Comparison of ENCODE assay signal across 26 mouse cellular contexts in the genomic region with DNA sequence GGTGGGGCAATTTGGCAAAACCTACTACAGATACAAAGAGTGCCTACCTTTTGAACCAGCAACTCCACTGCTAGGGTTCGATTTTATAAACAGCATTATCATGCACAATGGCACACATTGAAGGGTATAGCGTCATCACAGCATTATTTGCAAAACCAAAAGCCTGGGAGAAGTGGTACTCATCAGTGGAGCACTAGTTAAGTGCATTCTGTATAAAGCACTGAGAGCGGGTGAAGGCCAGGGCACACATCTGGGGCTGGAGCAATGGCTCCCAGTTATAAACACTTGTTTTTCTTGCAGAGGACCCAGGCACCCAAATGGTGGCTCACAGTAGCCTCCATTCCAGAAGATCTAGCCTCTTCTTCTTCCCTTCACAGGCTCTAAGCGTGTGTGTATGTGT.
A peak's percentile ranks its signal among the peaks of the same experiment; 100 is the strongest.
DNase-seq lines count a peak whose midpoint lies in the region; ATAC-seq lines count a peak whose summit lies in the region.
"Had no signal": no experiment of that assay in that cellular context is flagged by ENCODE, and none has a peak within 500 bp of the region (broad histone marks: within the 10 kb centered on the region; RNA-seq: fewer than 3 reads in every experiment).

No protein-coding gene starts in this region.

- H3K4me2 ChIP-seq in embryonic facial prominence, embryonic 13.5 days: no peak overlapping the region
- no peak overlapping the region for H3K4me2 ChIP-seq in heart, embryonic 12.5 days
- H3K4me2 ChIP-seq in lung, embryonic 15.5 days: no peak overlapping the region
- H3K4me2 ChIP-seq in neural tube, embryonic 15.5 days: no peak overlapping the region
- H3K4me2 ChIP-seq: forebrain, embryonic 13.5 days; hindbrain, embryonic 14.5 days; limb, embryonic 15.5 days; liver, embryonic 13.5 days; midbrain, embryonic 12.5 days; neural tube, embryonic 13.5 days had no signal

- no peaks in the 10 kb centered on the region for H3K27me3 ChIP-seq in embryonic facial prominence, embryonic 13.5 days
- H3K27me3 ChIP-seq in embryonic facial prominence, embryonic 10.5 days (replicated peaks; ENCODE audit: low read depth, poor library complexity, severe bottlenecking): no peaks in the 10 kb centered on the region
- H3K27me3 ChIP-seq in heart, embryonic 12.5 days (replicated peaks): no peaks in the 10 kb centered on the region
- H3K27me3 ChIP-seq in lung, embryonic 15.5 days: no peaks in the 10 kb centered on the region
- H3K27me3 ChIP-seq in neural tube, embryonic 15.5 days (replicated peaks): no peaks in the 10 kb centered on the region
- H3K27me3 ChIP-seq: CH12.LX; forebrain, embryonic 13.5 days; limb, embryonic 15.5 days; liver, embryonic 13.5 days; megakaryocyte, embryonic 14.5 days; midbrain, embryonic 12.5 days; neural tube, embryonic 13.5 days had no signal

- 94% methylated on average over 4 of the region's 4 CpGs for WGBS in embryonic facial prominence, embryonic 13.5 days
- 93% methylated on average over 4 of the region's 4 CpGs for WGBS in embryonic facial prominence, embryonic 10.5 days
- 85% methylated on average over 4 of the region's 4 CpGs for WGBS in heart, embryonic 12.5 days
- WGBS in lung, embryonic 15.5 days: 73% methylated on average over 4 of the region's 4 CpGs
- WGBS in neural tube, embryonic 15.5 days: 91% methylated on average over 4 of the region's 4 CpGs

- no peak for DNase-seq in embryonic facial prominence, embryonic 10.5 days (ENCODE audit: low spot score)
- no peak for DNase-seq in heart, postnatal 36 days
- no peak for DNase-seq in lung, postnatal 14 days
- no peak for DNase-seq in adrenal gland, adult 8-10 months
- DNase-seq: adrenal gland, adult 2 months; cerebellum, adult 2 months; cerebellum, postnatal 14 days; gastrocnemius, postnatal 14 days; kidney, postnatal 10 days; liver, embryonic 13.5 days; thymus, adult 2 months; thymus, postnatal 36 days had no signal

- no peaks in the 10 kb centered on the region for H3K36me3 ChIP-seq in embryonic facial prominence, embryonic 13.5 days
- no peaks in the 10 kb centered on the region for H3K36me3 ChIP-seq in embryonic facial prominence, embryonic 10.5 days (replicated peaks)
- no peaks in the 10 kb centered on the region for H3K36me3 ChIP-seq in heart, embryonic 12.5 days
- H3K36me3 ChIP-seq in lung, embryonic 15.5 days: no peaks in the 10 kb centered on the region
- H3K36me3 ChIP-seq in neural tube, embryonic 15.5 days: no peaks in the 10 kb centered on the region
- H3K36me3 ChIP-seq: limb, embryonic 10.5 days; limb, embryonic 15.5 days; liver, embryonic 13.5 days; midbrain, embryonic 12.5 days; neural tube, embryonic 13.5 days had no signal

- no peaks in the 10 kb centered on the region for H3K9me3 ChIP-seq in embryonic facial prominence, embryonic 13.5 days
- H3K9me3 ChIP-seq in embryonic facial prominence, embryonic 10.5 days: no peaks in the 10 kb centered on the region
- H3K9me3 ChIP-seq in heart, embryonic 12.5 days (replicated peaks): no peaks in the 10 kb centered on the region
- no peaks in the 10 kb centered on the region for H3K9me3 ChIP-seq in lung, embryonic 15.5 days
- H3K9me3 ChIP-seq in neural tube, embryonic 15.5 days (replicated peaks): no peaks in the 10 kb centered on the region
- H3K9me3 ChIP-seq: forebrain, embryonic 13.5 days; limb, embryonic 10.5 days; limb, embryonic 15.5 days; liver, embryonic 13.5 days; midbrain, embryonic 12.5 days; neural tube, embryonic 13.5 days had no signal

- no peak overlapping the region for H3K9ac ChIP-seq in embryonic facial prominence, embryonic 13.5 days
- H3K9ac ChIP-seq in heart, embryonic 12.5 days: 0 out of 2 replicates have a peak overlapping the region, but pooled peaks have one; percentile 2
- no peak overlapping the region for H3K9ac ChIP-seq in lung, embryonic 15.5 days
- H3K9ac ChIP-seq in neural tube, embryonic 15.5 days (replicated peaks): no peak overlapping the region
- H3K9ac ChIP-seq: forebrain, embryonic 13.5 days; hindbrain, embryonic 14.5 days; limb, embryonic 15.5 days; liver, embryonic 13.5 days; midbrain, embryonic 12.5 days; neural tube, embryonic 13.5 days had no signal

- H3K4me3 ChIP-seq in embryonic facial prominence, embryonic 13.5 days: no peak overlapping the region
- no peak overlapping the region for H3K4me3 ChIP-seq in embryonic facial prominence, embryonic 10.5 days
- no peak overlapping the region for H3K4me3 ChIP-seq in heart, embryonic 12.5 days
- no peak overlapping the region for H3K4me3 ChIP-seq in lung, embryonic 15.5 days
- H3K4me3 ChIP-seq in neural tube, embryonic 15.5 days (replicated peaks): no peak overlapping the region
- H3K4me3 ChIP-seq: forebrain, embryonic 13.5 days; limb, embryonic 10.5 days; limb, embryonic 15.5 days; liver, embryonic 13.5 days; megakaryocyte, embryonic 14.5 days; midbrain, embryonic 12.5 days; neural tube, embryonic 13.5 days had no signal

- intact Hi-C loops in heart, postnatal 36 days (cut with DNase I): no loop called here

- peaks cover 37% of the 10 kb centered on the region for H3K4me1 ChIP-seq in embryonic facial prominence, embryonic 13.5 days
- H3K4me1 ChIP-seq in embryonic facial prominence, embryonic 10.5 days: peaks cover 30% of the 10 kb centered on the region
- H3K4me1 ChIP-seq in heart, embryonic 12.5 days (replicated peaks): peaks cover 59% of the 10 kb centered on the region
- peaks cover 46% of the 10 kb centered on the region for H3K4me1 ChIP-seq in lung, embryonic 15.5 days
- H3K4me1 ChIP-seq in neural tube, embryonic 15.5 days: 0 out of 2 replicates have a peak, but pooled peaks cover 4% of the 10 kb centered on the region
- H3K4me1 ChIP-seq: liver, embryonic 13.5 days; megakaryocyte, embryonic 14.5 days had no signal

- peak overlapping the region; percentile 0; the same call in 1 of the 2 replicates for H3K27ac ChIP-seq in embryonic facial prominence, embryonic 13.5 days
- H3K27ac ChIP-seq in embryonic facial prominence, embryonic 10.5 days (replicated peaks): no peak overlapping the region
- H3K27ac ChIP-seq in heart, embryonic 12.5 days (ENCODE audit: poor library complexity, severe bottlenecking): peak overlapping the region; percentile 92
- H3K27ac ChIP-seq in lung, embryonic 15.5 days: peak overlapping the region; percentile 74
- no peak overlapping the region for H3K27ac ChIP-seq in neural tube, embryonic 15.5 days (replicated peaks)
- H3K27ac ChIP-seq: forebrain, embryonic 13.5 days; hindbrain, embryonic 14.5 days; limb, embryonic 10.5 days; limb, embryonic 15.5 days; liver, embryonic 13.5 days; midbrain, embryonic 12.5 days; neural tube, embryonic 13.5 days had no signal

- no peak for ATAC-seq in embryonic facial prominence, embryonic 13.5 days (ENCODE audit: insufficient number of reproducible peaks, insufficient read depth, low FRiP score, low TSS enrichment, low read depth)
- no peak for ATAC-seq in heart, embryonic 12.5 days (ENCODE audit: insufficient number of reproducible peaks, low FRiP score)
- no peak for ATAC-seq in lung, embryonic 15.5 days (ENCODE audit: borderline replicate concordance, extremely low read depth, low FRiP score, low TSS enrichment)
- no peak for ATAC-seq in neural tube, embryonic 15.5 days (ENCODE audit: low FRiP score)
- ATAC-seq: activated CD4-positive, CD25-positive, alpha-beta regulatory T cell, adult 4 months; forebrain, embryonic 13.5 days; intestine, postnatal 0 days had no signal

Comparison
In these comparisons a context has a peak if more than half of its experiments do, and no peak if none do; other contexts are left out.
1. H3K27ac ChIP-seq: peak in embryonic facial prominence, embryonic 13.5 days (single experiment), heart, embryonic 12.5 days (single experiment) and lung, embryonic 15.5 days (single experiment); none in embryonic facial prominence, embryonic 10.5 days (single experiment) and neural tube, embryonic 15.5 days (single experiment).